Mouse (Mus musculus) heart, embryonic 16.5 days (tissue): Measurements from ENCODE around the gene Ap3m1. TPM values are rescaled to one million over a fixed set of nuclear protein-coding genes. Genes with fewer than 3 reads are reported as not detected.

Experiments used
- polyA plus RNA-seq: library from polyadenylated mRNA; unstranded; fragments of >200 nt; fragmentation: Nextera tagmentation; extraction: Ambion mirVana; gene quantifications from 2 replicates; pipeline ENCODE4 v1.2.1, GENCODE M21; 2015

Gene Ap3m1
- polyA plus RNA-seq, 1 experiment from 2014 or later = 54.4 TPM

Other genes with a start within 250 kb of the Ap3m1 start
- gene Plau, start 215.8 kb downstream of the Ap3m1 start, polyA plus RNA-seq = 1.2 and 1.9 TPM in 2 replicates
- gene Vcl, start 123.1 kb downstream of the Ap3m1 start, polyA plus RNA-seq = 89.3 and 97.0 TPM in 2 replicates
- 197 and 222 TPM in 2 replicates for gene Adk, start 66 bp upstream of the Ap3m1 start, polyA plus RNA-seq